Mouse (Mus musculus): ENCODE measurements around the gene Ptpn3.

Ptpn3 gene

GRCm38 (mm10) chr4:57301410-57302313 lies at the start of gene Ptpn3:
Gene Ptpn3 (minus strand): TSS chr4:57301837.
- ATAC-seq (ENCODE audit: low TSS enrichment), result peak; percentile 63

- no peak for ATAC-seq (ENCODE audit: low TSS enrichment)
These were observed 48.9 kb upstream of the Ptpn3 start for GRCm38 (mm10) chr4:57350541-57350940.

- no peak for ATAC-seq (ENCODE audit: low TSS enrichment)
These were observed 42.4 kb upstream of the Ptpn3 start for GRCm38 (mm10) chr4:57343996-57344395.

- ATAC-seq (ENCODE audit: low TSS enrichment), result no peak
These were observed 37.3 kb upstream of the Ptpn3 start for GRCm38 (mm10) chr4:57338923-57339322.

GRCm38 (mm10) chr4:57338061-57338460 lies 36.4 kb upstream of the Ptpn3 start:
- ATAC-seq (ENCODE audit: low TSS enrichment), result no peak

GRCm38 (mm10) chr4:57335000-57335666 lies 33.5 kb upstream of the Ptpn3 start:
- ATAC-seq (ENCODE audit: low TSS enrichment), result no peak

- peak; percentile 89 for ATAC-seq (ENCODE audit: low TSS enrichment)
These were observed 32.4 kb upstream of the Ptpn3 start for GRCm38 (mm10) chr4:57333926-57334548.

GRCm38 (mm10) chr4:57332511-57332910 lies 30.9 kb upstream of the Ptpn3 start:
- ATAC-seq (ENCODE audit: low TSS enrichment), result no peak

GRCm38 (mm10) chr4:57320606-57321327 lies 19.1 kb upstream of the Ptpn3 start:
- peak; percentile 31 for ATAC-seq (ENCODE audit: low TSS enrichment)

- peak; percentile 82 for ATAC-seq (ENCODE audit: low TSS enrichment)
These were observed 17.0 kb upstream of the Ptpn3 start for GRCm38 (mm10) chr4:57318525-57319212.

- peak; percentile 65; the same call in 1 of the 2 replicates for ATAC-seq (ENCODE audit: low TSS enrichment)
These were observed 10.9 kb upstream of the Ptpn3 start for GRCm38 (mm10) chr4:57312256-57313166.

GRCm38 (mm10) chr4:57311750-57312149 lies 10.1 kb upstream of the Ptpn3 start:
- no peak for ATAC-seq (ENCODE audit: low TSS enrichment)

- no peak for ATAC-seq (ENCODE audit: low TSS enrichment)
These were observed 6.8 kb upstream of the Ptpn3 start for GRCm38 (mm10) chr4:57308214-57309000.

GRCm38 (mm10) chr4:57307747-57308146 lies 6.1 kb upstream of the Ptpn3 start:
- ATAC-seq (ENCODE audit: low TSS enrichment), result no peak

- 0 out of 2 replicates have a peak, but pooled peaks have one; percentile 32 for ATAC-seq (ENCODE audit: low TSS enrichment)
These were observed 4.6 kb upstream of the Ptpn3 start for GRCm38 (mm10) chr4:57306260-57306659.

GRCm38 (mm10) chr4:57305644-57306043 lies 4.0 kb upstream of the Ptpn3 start:
- no peak for ATAC-seq (ENCODE audit: low TSS enrichment)

- ATAC-seq (ENCODE audit: low TSS enrichment), result no peak
These were observed 898 bp downstream of the Ptpn3 start for GRCm38 (mm10) chr4:57300469-57301409.

All from frontal cortex, adult (tissue).